Mouse (Mus musculus): ENCODE results near the gene Praf2. TPM values are rescaled to one million over a fixed set of nuclear protein-coding genes. Genes with fewer than 3 reads are reported as not detected.
A peak's percentile ranks its signal among the peaks of the same experiment; 100 is the strongest.
"Not testable (repeated sequence)": the region's sequence is repeated elsewhere in the genome, so short reads cannot be mapped to it uniquely, and the experiment has no call there.

Gene Praf2
- total and polyA plus RNA-seq, 3 experiments: 6.1 to 15.8 (median 6.7) TPM

- H3K36me3 ChIP-seq (ENCODE audit: control insufficient read depth, insufficient read depth, low read length); H3K79me2 ChIP-seq (replicated peaks; ENCODE audit: control insufficient read depth, insufficient read depth, low read length); H3K4me1 ChIP-seq (ENCODE audit: control insufficient read depth, insufficient read depth, low read length); intact Hi-C loops (cut with DNase I); H3K27me3 ChIP-seq (ENCODE audit: control insufficient read depth, insufficient read depth, low read length): not testable (repeated sequence)
- 11% methylated on average over 51 of the region's 60 CpGs for WGBS
- H3K4me3 ChIP-seq: peak within 1 kb of the TSS; percentile 41
- peak within 1 kb of the TSS; percentile 79 for H3K27ac ChIP-seq
- H3K9ac ChIP-seq (ENCODE audit: low read depth, low read length): peak within 1 kb of the TSS; percentile 75
- peak; percentile 88 to 94 for DNase-seq
- TF ChIP-seq POLR2A (IDR thresholded peaks at IDR 0.05; ENCODE audit: insufficient read depth, low read depth, low read length): peak; percentile 51
These were observed 13.9 kb upstream of the Praf2 start, which contains the start of gene Wdr45 for GRCm38 (mm10) chrX:7714135-7714899. Wdr45 (plus strand) TSS chrX:7714333.

GRCm38 (mm10) chrX:7716058-7716457 lies 12.2 kb upstream of the Praf2 start:
- H3K79me2 ChIP-seq (replicated peaks; ENCODE audit: control insufficient read depth, insufficient read depth, low read length); H3K27ac ChIP-seq; H3K9ac ChIP-seq (ENCODE audit: low read depth, low read length); H3K36me3 ChIP-seq (ENCODE audit: control insufficient read depth, insufficient read depth, low read length); H3K27me3 ChIP-seq (ENCODE audit: control insufficient read depth, insufficient read depth, low read length); intact Hi-C loops (cut with DNase I); H3K4me1 ChIP-seq (ENCODE audit: control insufficient read depth, insufficient read depth, low read length); H3K4me3 ChIP-seq; DNase-seq: not testable (repeated sequence)
- WGBS: 32% methylated on average over 1 of the region's 1 CpGs
- TF ChIP-seq CTCF (IDR thresholded peaks at IDR 0.05): peak; percentile 40

GRCm38 (mm10) chrX:7721514-7722281 lies 6.5 kb upstream of the Praf2 start, which contains the start of gene Gm45208:
Gm45208 (plus strand) TSS chrX:7722245.
- peak; percentile 76 to 87 for DNase-seq
- TF ChIP-seq CTCF (IDR thresholded peaks at IDR 0.05) (no peak), POLR2A (IDR thresholded peaks at IDR 0.05; ENCODE audit: insufficient read depth, low read depth, low read length) (peak; percentile 72; the same call in 1 of the 2 replicates), EP300 (IDR thresholded peaks at IDR 0.05; ENCODE audit: insufficient read depth, low read depth, low read length) (no peak)
- Histone ChIP-seq H3K27me3 (ENCODE audit: control insufficient read depth, insufficient read depth, low read length) (no peaks in the 10 kb centered on the region), H3K9ac (ENCODE audit: low read depth, low read length) (peak within 1 kb of the TSS; percentile 85), H3K27ac (peak within 1 kb of the TSS; percentile 98), H3K4me3 (peak within 1 kb of the TSS; percentile 53), H3K79me2 (replicated peaks; ENCODE audit: control insufficient read depth, insufficient read depth, low read length) (no peaks in the 10 kb centered on the region), H3K4me1 (ENCODE audit: control insufficient read depth, insufficient read depth, low read length) (no peaks in the 10 kb centered on the region), H3K36me3 (ENCODE audit: control insufficient read depth, insufficient read depth, low read length) (no peaks in the 10 kb centered on the region)
- intact Hi-C loops (cut with DNase I): loop anchor here (10.0 kb wide), 1 partner anchor 353 kb away; the partner anchor contains the start of gene Suv39h1
- WGBS: 21% methylated on average over 22 of the region's 22 CpGs

- Histone ChIP-seq H3K27ac (peak overlapping the region; percentile 98), H3K4me3 (peak overlapping the region; percentile 53), H3K79me2 (replicated peaks; ENCODE audit: control insufficient read depth, insufficient read depth, low read length) (no peaks in the 10 kb centered on the region), H3K36me3 (ENCODE audit: control insufficient read depth, insufficient read depth, low read length) (no peaks in the 10 kb centered on the region), H3K9ac (ENCODE audit: low read depth, low read length) (peak overlapping the region; percentile 85), H3K27me3 (ENCODE audit: control insufficient read depth, insufficient read depth, low read length) (no peaks in the 10 kb centered on the region), H3K4me1 (ENCODE audit: control insufficient read depth, insufficient read depth, low read length) (no peaks in the 10 kb centered on the region)
- WGBS: 10% methylated on average over 11 of the region's 11 CpGs
- TF ChIP-seq EP300 (IDR thresholded peaks at IDR 0.05; ENCODE audit: insufficient read depth, low read depth, low read length) (no peak), CTCF (IDR thresholded peaks at IDR 0.05) (no peak), POLR2A (IDR thresholded peaks at IDR 0.05; ENCODE audit: insufficient read depth, low read depth, low read length) (no peak; the same call in 1 of the 2 replicates)
- intact Hi-C loops (cut with DNase I): loop anchor here (10.0 kb wide), 1 partner anchor 353 kb away; the partner anchor contains the start of gene Suv39h1
- no peak for DNase-seq
These were observed 6.0 kb upstream of the Praf2 start for GRCm38 (mm10) chrX:7722282-7722611.

- peak overlapping the region; percentile 85; the same call in 1 of the 2 replicates for H3K9ac ChIP-seq (ENCODE audit: low read depth, low read length)
- WGBS: 7% methylated on average over 4 of the region's 4 CpGs
- peak overlapping the region; percentile 53 for H3K4me3 ChIP-seq
- no peaks in the 10 kb centered on the region for H3K36me3 ChIP-seq (ENCODE audit: control insufficient read depth, insufficient read depth, low read length)
- H3K27me3 ChIP-seq (ENCODE audit: control insufficient read depth, insufficient read depth, low read length): no peaks in the 10 kb centered on the region
- H3K4me1 ChIP-seq (ENCODE audit: control insufficient read depth, insufficient read depth, low read length): no peaks in the 10 kb centered on the region
- DNase-seq: no peak
- peak overlapping the region; percentile 98 for H3K27ac ChIP-seq
- intact Hi-C loops (cut with DNase I): loop anchor here (10.0 kb wide), 1 partner anchor 352 kb away; the partner anchor contains the start of gene Suv39h1
- no peak for TF ChIP-seq EP300 (IDR thresholded peaks at IDR 0.05; ENCODE audit: insufficient read depth, low read depth, low read length)
- no peak for TF ChIP-seq POLR2A (IDR thresholded peaks at IDR 0.05; ENCODE audit: insufficient read depth, low read depth, low read length)
- TF ChIP-seq CTCF (IDR thresholded peaks at IDR 0.05): no peak
- no peaks in the 10 kb centered on the region for H3K79me2 ChIP-seq (replicated peaks; ENCODE audit: control insufficient read depth, insufficient read depth, low read length)
These were observed 5.5 kb upstream of the Praf2 start for GRCm38 (mm10) chrX:7722691-7723090.

- no peak for DNase-seq
- Histone ChIP-seq H3K4me1 (ENCODE audit: control insufficient read depth, insufficient read depth, low read length) (no peaks in the 10 kb centered on the region; the same call in 1 of the 2 replicates), H3K36me3 (ENCODE audit: control insufficient read depth, insufficient read depth, low read length) (no peaks in the 10 kb centered on the region), H3K4me3 (no peak overlapping the region), H3K79me2 (replicated peaks; ENCODE audit: control insufficient read depth, insufficient read depth, low read length) (no peaks in the 10 kb centered on the region), H3K9ac (ENCODE audit: low read depth, low read length) (no peak overlapping the region), H3K27me3 (ENCODE audit: control insufficient read depth, insufficient read depth, low read length) (no peaks in the 10 kb centered on the region), H3K27ac (no peak overlapping the region)
- 82% methylated on average over 7 of the region's 7 CpGs for WGBS
- TF ChIP-seq POLR2A (IDR thresholded peaks at IDR 0.05; ENCODE audit: insufficient read depth, low read depth, low read length) (no peak), CTCF (IDR thresholded peaks at IDR 0.05) (no peak), EP300 (IDR thresholded peaks at IDR 0.05; ENCODE audit: insufficient read depth, low read depth, low read length) (no peak)
- intact Hi-C loops (cut with DNase I): loop anchor here (10.0 kb wide), 1 partner anchor 351 kb away; the partner anchor contains the start of gene Suv39h1
These were observed 4.1 kb upstream of the Praf2 start for GRCm38 (mm10) chrX:7724135-7724534.

Data from heart, adult 2 months (tissue).